Mouse (Mus musculus) MEL-GATA-1-ER (cell line): ENCODE measurements around the gene Gck.

Experiments
- DNase-seq: peaks from one replicate; pipeline ENCODE4 v3.0.0-alpha.2; 2012; ENCODE audit warnings: low read depth; ENCODE audit errors: extremely low read depth

Gck gene

GRCm38 (mm10) chr11:5949586-5950352 lies at the start of gene Gck:
TSS of gene Gck (minus strand) at chr11:5950081.
- peak; percentile 70 for DNase-seq

- no peak for DNase-seq
Measured at GRCm38 (mm10) chr11:5998472-5998871, 48.6 kb upstream of the Gck start.

GRCm38 (mm10) chr11:5995989-5996388 lies 46.1 kb upstream of the Gck start:
- peak; percentile 40 for DNase-seq

- no peak for DNase-seq
Measured at GRCm38 (mm10) chr11:5994880-5995279, 45.0 kb upstream of the Gck start.

GRCm38 (mm10) chr11:5994212-5994611 lies 44.3 kb upstream of the Gck start:
- DNase-seq: no peak

- DNase-seq: peak; percentile 29
Measured at GRCm38 (mm10) chr11:5990910-5991309, 41.0 kb upstream of the Gck start.

GRCm38 (mm10) chr11:5989954-5990593 lies 40.2 kb upstream of the Gck start:
- DNase-seq: no peak

GRCm38 (mm10) chr11:5988126-5988525 lies 38.2 kb upstream of the Gck start:
- no peak for DNase-seq

- DNase-seq: no peak
Measured at GRCm38 (mm10) chr11:5983629-5984028, 33.7 kb upstream of the Gck start.

- no peak for DNase-seq
Measured at GRCm38 (mm10) chr11:5981323-5981722, 31.4 kb upstream of the Gck start.

GRCm38 (mm10) chr11:5980561-5980960 lies 30.7 kb upstream of the Gck start:
- no peak for DNase-seq

GRCm38 (mm10) chr11:5980108-5980507 lies 30.2 kb upstream of the Gck start:
- no peak for DNase-seq

- DNase-seq: no peak
Measured at GRCm38 (mm10) chr11:5979088-5979487, 29.2 kb upstream of the Gck start.

- DNase-seq: no peak
Measured at GRCm38 (mm10) chr11:5976106-5976505, 26.2 kb upstream of the Gck start.

GRCm38 (mm10) chr11:5975068-5975467 lies 25.2 kb upstream of the Gck start:
- DNase-seq: no peak

- DNase-seq: no peak
Measured at GRCm38 (mm10) chr11:5974053-5974452, 24.2 kb upstream of the Gck start.

GRCm38 (mm10) chr11:5973151-5973550 lies 23.3 kb upstream of the Gck start:
- DNase-seq: no peak

- no peak for DNase-seq
Measured at GRCm38 (mm10) chr11:5971202-5971601, 21.3 kb upstream of the Gck start.

- DNase-seq: no peak
Measured at GRCm38 (mm10) chr11:5968223-5968622, 18.3 kb upstream of the Gck start.

GRCm38 (mm10) chr11:5966751-5967150 lies 16.9 kb upstream of the Gck start:
- DNase-seq: no peak

GRCm38 (mm10) chr11:5965865-5966264 lies 16.0 kb upstream of the Gck start:
- no peak for DNase-seq

GRCm38 (mm10) chr11:5960051-5960450 lies 10.2 kb upstream of the Gck start:
- DNase-seq: no peak
